Mouse (Mus musculus) G1E (cell line): ENCODE data around the gene Etv4. TPM values are rescaled to one million over a fixed set of nuclear protein-coding genes. Genes with fewer than 3 reads are reported as not detected.

Experiments used
- ATAC-seq: 2 replicates; pipeline ENCODE4 v1.8.0; 2016; ENCODE audit warnings: mild to moderate bottlenecking; ENCODE audit not compliant: insufficient number of reproducible peaks, poor library complexity, low FRiP score, severe bottlenecking; ENCODE audit errors: extremely low read depth
- DNase-seq: peaks from one replicate; pipeline ENCODE4 v3.0.0; 2012; ENCODE audit warnings: low spot score
- H3K27me3 ChIP-seq: 2 replicates; pipeline ENCODE4 v1.6.1; 2012; ENCODE audit warnings: mild to moderate bottlenecking, low read length, inconsistent platforms; ENCODE audit not compliant: insufficient read depth
- H3K36me3 ChIP-seq: replicated peaks from 2 replicates; pipeline ENCODE3; 2012; ENCODE audit warnings: mild to moderate bottlenecking, inconsistent platforms
- H3K4me1 ChIP-seq: 2 replicates; pipeline ENCODE4 v1.6.1; 2012; ENCODE audit warnings: low read depth, low read length, inconsistent platforms, mixed read lengths; ENCODE audit not compliant: insufficient read depth
- H3K4me3 ChIP-seq: 2 replicates; pipeline ENCODE4 v1.5.1; 2012; ENCODE audit warnings: low read depth, mild to moderate bottlenecking, inconsistent platforms, low read length, moderate library complexity, mixed read lengths
- H3K9me3 ChIP-seq: replicated peaks from 2 replicates; pipeline ENCODE4 v1.6.1; 2012; ENCODE audit warnings: inconsistent platforms
- CTCF ChIP-seq: IDR thresholded peaks from 2 replicates; pipeline ENCODE4 v1.5.1; 2012; ENCODE audit warnings: low read depth, low read length, inconsistent platforms, mixed read lengths
- GATA1 ChIP-seq: IDR thresholded peaks from 2 replicates; pipeline ENCODE4 v1.6.1; 2012; ENCODE audit warnings: borderline replicate concordance, low read length, inconsistent platforms, mixed read lengths
- GATA2 ChIP-seq: IDR thresholded peaks from 2 replicates; pipeline ENCODE4 v1.6.1; 2012; ENCODE audit warnings: low read depth, low read length, inconsistent platforms, borderline replicate concordance
- POLR2AphosphoS5 ChIP-seq: IDR thresholded peaks from 2 replicates; pipeline ENCODE4 v1.6.1; 2012; ENCODE audit warnings: low read depth, low read length, inconsistent platforms; ENCODE audit not compliant: insufficient replicate concordance
- TAL1 ChIP-seq: conservative IDR thresholded peaks from 2 replicates; pipeline ENCODE4 v1.6.1; 2012; ENCODE audit warnings: low read depth, low read length, inconsistent platforms, mixed read lengths
- polyA plus RNA-seq: library from polyadenylated mRNA; stranded (reverse); fragments of >175 nt; gene quantifications from 2 replicates; pipeline ENCODE4 v1.2.3, GENCODE M21; 2012
- total RNA-seq, 2 experiments: library from RNA; stranded (forward) in 1 of 2; stranded (reverse) in 1 of 2; fragments of 200-1000 nt in 1 of 2; fragments of >200 nt in 1 of 2; fragmentation: Nextera tagmentation in 1 of 2; gene quantifications; 2 replicates each; pipeline ENCODE4 v1.2.3; 2014 to 2017

Etv4 gene
- total and polyA plus RNA-seq, 3 experiments: 1.6 to 1.9 TPM; not detected in 1

DNA sequence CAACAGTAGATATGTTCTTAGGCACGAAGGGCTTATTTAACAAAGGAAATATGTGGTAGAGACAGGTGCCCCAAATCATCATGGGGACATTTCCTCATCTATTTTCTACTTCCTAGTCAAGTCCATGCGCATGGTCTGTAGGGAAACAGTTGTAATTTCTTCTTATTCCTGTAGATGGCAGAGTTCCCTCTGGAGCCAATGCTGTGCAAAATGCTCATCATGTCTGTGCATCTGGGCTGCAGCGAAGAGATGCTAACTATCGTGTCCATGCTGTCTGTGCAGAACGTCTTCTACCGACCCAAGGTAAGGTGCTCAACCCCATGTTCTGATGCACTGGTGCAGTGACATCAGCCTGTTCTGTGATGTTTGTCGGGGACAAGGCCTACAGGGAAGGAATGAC lies 21.4 kb downstream of the Etv4 start:
- Histone ChIP-seq H3K27me3 (no peaks in the 10 kb centered on the region), H3K4me1 (no peaks in the 10 kb centered on the region), H3K4me3 (no peak overlapping the region), H3K9me3 (no peaks in the 10 kb centered on the region), H3K36me3 (peaks cover 95% of the 10 kb centered on the region)
- DNase-seq (peak; percentile 61), ATAC-seq (no peak)
- TF ChIP-seq GATA1 (no peak), CTCF (peak; percentile 65), POLR2AphosphoS5 (no peak)

DNA sequence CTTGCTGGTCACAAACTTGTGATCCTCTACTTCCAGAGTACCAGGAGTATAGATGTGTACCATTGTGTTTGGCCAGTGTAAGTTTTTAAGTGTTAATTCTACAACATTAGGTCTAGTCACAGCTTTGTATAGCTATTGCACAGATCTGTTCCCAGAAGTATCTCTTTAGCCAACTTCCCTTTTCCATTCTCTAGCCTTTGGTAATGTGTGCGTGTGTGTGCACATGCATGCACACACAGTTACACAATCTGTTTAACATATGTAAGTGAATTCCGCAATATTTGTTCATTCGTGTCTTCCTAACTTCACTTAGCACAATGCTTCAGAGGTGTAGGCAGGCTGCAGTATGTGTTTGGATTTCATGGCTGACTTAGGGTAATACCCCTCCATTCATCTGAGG lies 25.6 kb downstream of the Etv4 start:
- TF ChIP-seq TAL1 (no peak), POLR2AphosphoS5 (no peak), CTCF (no peak), GATA1 (no peak), GATA2 (no peak)
- H3K4me3 ChIP-seq: no peak overlapping the region
- H3K27me3 ChIP-seq: no peaks in the 10 kb centered on the region
- no peaks in the 10 kb centered on the region for H3K4me1 ChIP-seq
- peaks cover 94% of the 10 kb centered on the region for H3K36me3 ChIP-seq
- ATAC-seq: no peak
- no peak for DNase-seq
- no peaks in the 10 kb centered on the region for H3K9me3 ChIP-seq

DNA sequence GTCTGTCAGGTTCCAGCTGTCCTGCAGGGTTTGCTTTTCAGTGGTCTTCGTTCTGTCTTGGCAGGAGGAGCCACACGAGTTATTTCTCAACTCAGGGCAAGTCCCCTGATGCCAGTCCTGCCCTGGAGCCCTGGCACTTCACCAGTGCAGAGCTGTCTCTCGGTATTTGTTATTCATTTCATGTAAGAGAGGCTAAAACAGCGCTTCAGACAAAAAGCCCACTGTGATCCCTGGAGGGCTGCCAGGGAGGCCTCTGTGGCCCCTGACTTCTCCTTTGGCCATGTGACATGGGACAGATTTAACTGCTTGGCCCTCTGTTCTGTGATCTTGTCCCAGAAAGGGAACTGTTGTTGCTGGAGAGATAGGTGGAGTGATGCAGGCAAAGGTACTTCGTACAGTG lies 26.7 kb downstream of the Etv4 start:
- DNase-seq: no peak
- Histone ChIP-seq H3K9me3 (no peaks in the 10 kb centered on the region), H3K27me3 (no peaks in the 10 kb centered on the region), H3K4me1 (no peaks in the 10 kb centered on the region), H3K4me3 (no peak overlapping the region), H3K36me3 (peaks cover 95% of the 10 kb centered on the region)
- TF ChIP-seq TAL1: no peak
- no peak for TF ChIP-seq GATA1
- no peak for TF ChIP-seq GATA2
- no peak for TF ChIP-seq CTCF
- TF ChIP-seq POLR2AphosphoS5: no peak
- ATAC-seq: no peak

DNA sequence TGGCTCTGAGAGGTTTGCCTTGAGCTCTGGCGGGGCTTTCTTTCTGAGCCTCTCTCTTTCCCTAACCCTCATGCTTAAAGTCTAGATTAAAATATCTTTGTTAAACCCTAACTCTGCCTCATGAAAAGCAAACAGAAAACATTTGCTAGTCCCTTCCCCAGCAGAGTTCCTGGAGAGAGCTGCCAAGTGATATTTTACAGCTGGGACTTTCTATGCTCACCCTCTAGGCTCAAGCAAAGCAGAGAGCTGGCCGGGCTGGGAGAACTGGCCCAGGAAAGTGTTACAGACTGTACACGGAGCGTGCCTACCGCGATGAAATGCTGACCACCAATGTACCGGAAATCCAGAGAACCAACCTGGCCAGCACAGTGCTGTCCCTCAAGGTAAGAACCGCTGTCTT lies 27.8 kb downstream of the Etv4 start:
- Histone ChIP-seq H3K4me3 (no peak overlapping the region), H3K36me3 (peaks cover 97% of the 10 kb centered on the region), H3K9me3 (no peaks in the 10 kb centered on the region), H3K27me3 (no peaks in the 10 kb centered on the region), H3K4me1 (no peaks in the 10 kb centered on the region)
- ATAC-seq (no peak), DNase-seq (no peak)
- no peak for TF ChIP-seq CTCF
- TF ChIP-seq TAL1: no peak
- no peak for TF ChIP-seq GATA2
- no peak for TF ChIP-seq GATA1
- no peak for TF ChIP-seq POLR2AphosphoS5

DNA sequence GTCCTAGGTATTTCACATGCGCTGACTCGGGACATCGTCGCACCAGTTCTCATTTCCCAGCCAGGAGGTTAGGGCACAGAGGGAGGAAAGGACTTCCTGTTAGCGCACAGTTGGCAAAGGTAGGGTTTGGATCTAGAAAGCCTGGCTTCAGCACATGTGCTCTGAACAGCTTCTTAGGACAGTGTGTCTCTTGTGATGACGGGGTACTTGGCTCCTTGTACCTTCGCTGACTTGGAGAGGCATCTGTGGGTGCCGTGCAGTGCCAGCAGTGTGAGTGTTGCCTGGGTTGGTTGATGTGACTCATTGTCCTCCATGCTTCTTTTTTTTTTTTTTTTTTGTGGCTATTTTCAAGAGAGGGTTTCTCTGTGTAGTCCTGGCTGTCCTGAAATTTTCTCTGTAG lies 28.6 kb downstream of the Etv4 start:
- DNase-seq: no peak
- TF ChIP-seq CTCF (no peak), GATA2 (no peak), TAL1 (no peak), POLR2AphosphoS5 (no peak), GATA1 (no peak)
- Histone ChIP-seq H3K27me3 (no peaks in the 10 kb centered on the region), H3K4me1 (no peaks in the 10 kb centered on the region), H3K4me3 (no peak overlapping the region), H3K36me3 (peaks cover 97% of the 10 kb centered on the region), H3K9me3 (no peaks in the 10 kb centered on the region)
- no peak for ATAC-seq

DNA sequence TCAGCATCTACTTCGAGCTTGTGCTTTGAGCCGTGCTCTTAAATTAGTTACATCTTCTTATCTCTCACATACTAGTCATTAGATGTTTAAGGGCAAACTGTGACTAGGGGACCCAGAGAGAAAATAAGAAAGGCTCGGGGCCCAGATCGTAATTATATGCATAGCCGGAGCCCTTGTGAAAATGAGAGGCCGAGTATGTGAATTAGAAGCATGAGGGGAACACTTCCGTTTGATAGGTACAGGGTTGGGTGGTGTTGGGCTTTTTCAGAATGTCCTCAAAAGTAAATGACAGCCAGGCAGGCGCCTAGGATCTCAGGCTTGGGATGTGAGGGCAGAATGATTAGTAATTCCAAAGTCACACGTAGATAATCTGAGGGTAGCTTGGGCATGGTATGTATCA lies 51.6 kb downstream of the Etv4 start:
- Histone ChIP-seq H3K9me3 (no peaks in the 10 kb centered on the region), H3K4me1 (peaks cover 19% of the 10 kb centered on the region), H3K4me3 (peak overlapping the region; percentile 83), H3K27me3 (no peaks in the 10 kb centered on the region), H3K36me3 (peaks cover 40% of the 10 kb centered on the region)
- DNase-seq (no peak), ATAC-seq (no peak)
- TF ChIP-seq TAL1: no peak
- TF ChIP-seq CTCF: no peak
- TF ChIP-seq GATA2: no peak
- no peak for TF ChIP-seq GATA1
- no peak for TF ChIP-seq POLR2AphosphoS5

DNA sequence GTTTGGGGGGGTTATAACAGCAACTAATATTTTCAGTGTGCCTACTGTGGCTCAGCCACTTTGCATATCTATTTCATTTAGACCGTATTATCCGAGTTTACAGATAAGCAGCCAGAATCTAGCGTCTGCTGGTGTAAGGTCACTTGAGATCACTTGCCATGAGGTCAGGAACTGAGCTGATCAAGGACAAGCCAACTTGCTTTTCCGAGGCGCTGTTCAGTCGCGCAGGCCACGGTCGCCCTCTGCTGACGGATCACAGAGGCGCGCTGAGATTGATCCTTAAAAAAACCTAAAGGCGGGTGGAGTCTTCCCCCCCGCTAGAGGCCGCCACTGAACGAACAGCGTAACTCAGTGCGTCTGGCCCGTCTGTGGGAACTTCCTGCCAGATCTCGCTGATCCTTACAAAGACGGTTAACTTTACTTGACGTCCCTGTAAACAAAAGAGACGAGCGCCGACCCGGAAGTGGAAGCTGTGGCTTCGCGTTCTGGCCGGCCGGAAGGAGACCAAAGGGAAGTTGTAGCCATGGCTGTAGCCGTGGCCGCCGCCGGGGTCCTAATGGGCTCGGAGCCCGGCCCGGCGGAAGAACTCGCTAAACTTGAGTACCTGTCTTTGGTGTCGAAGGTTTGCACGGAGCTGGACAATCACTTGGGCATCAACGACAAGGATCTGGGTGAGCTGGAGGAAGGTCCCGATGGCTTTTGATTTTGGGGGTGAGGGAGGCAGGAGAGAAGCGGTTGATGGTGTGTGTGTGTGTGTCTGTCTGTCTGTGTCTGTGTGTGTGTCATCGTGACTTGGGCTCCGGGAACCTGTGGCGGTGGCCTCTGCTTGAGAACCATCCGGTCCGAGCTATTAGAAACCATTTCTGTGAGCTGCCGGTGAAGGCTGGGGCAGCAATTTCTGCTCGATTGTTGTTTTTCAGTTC lies 52.4 kb downstream of the Etv4 start, which contains the start of gene Dhx8:
TSS of gene Dhx8 (plus strand) at position 402 of the 923 bp plus-strand sequence.
- no peaks in the 10 kb centered on the region for H3K9me3 ChIP-seq
- H3K27me3 ChIP-seq: no peaks in the 10 kb centered on the region
- ATAC-seq (peak; percentile 94), DNase-seq (peak; percentile 77)
- H3K4me3 ChIP-seq: peak within 1 kb of the TSS; percentile 83
- H3K36me3 ChIP-seq: peaks cover 32% of the 10 kb centered on the region
- TF ChIP-seq TAL1: no peak
- TF ChIP-seq POLR2AphosphoS5: no peak
- TF ChIP-seq GATA1: no peak
- TF ChIP-seq CTCF: peak; percentile 79
- no peak for TF ChIP-seq GATA2
- peaks cover 19% of the 10 kb centered on the region for H3K4me1 ChIP-seq
